Mouse (Mus musculus): Measurements from ENCODE around the gene Nxph3. TPM values are rescaled to one million over a fixed set of nuclear protein-coding genes. Genes with fewer than 3 reads are reported as not detected.
"Not testable (repeated sequence)": the region's sequence is repeated elsewhere in the genome, so short reads cannot be mapped to it uniquely, and the experiment has no call there.

The Nxph3 gene
- polyA plus RNA-seq, 1 experiment from 2014 or later = 0.32 TPM

- no peaks in the 10 kb centered on the region for H3K36me3 ChIP-seq (ENCODE audit: control insufficient read depth, insufficient read depth, low read length)
- peaks cover 35% of the 10 kb centered on the region for H3K27me3 ChIP-seq (replicated peaks; ENCODE audit: control insufficient read depth, insufficient read depth, low read length)
- H3K9me3 ChIP-seq (ENCODE audit: control insufficient read depth, low read length) = no peaks in the 10 kb centered on the region
- no peak overlapping the region for H3K4me2 ChIP-seq (ENCODE audit: low read depth, low read length)
- WGBS = 90% methylated on average over 12 of the region's 12 CpGs
- H3K4me3 ChIP-seq (ENCODE audit: low read length) = no peak overlapping the region
- H3K9ac ChIP-seq (ENCODE audit: low read depth, low read length) = no peak overlapping the region
- no peak overlapping the region for H3K27ac ChIP-seq (ENCODE audit: low read length)
- H3K4me1 ChIP-seq (ENCODE audit: control insufficient read depth, insufficient read depth, low read length) = peaks cover 36% of the 10 kb centered on the region
- ATAC-seq = no peak
Measured at GRCm38 (mm10) chr11:95510631-95511030, 3.7 kb downstream of the Nxph3 start.

- WGBS = 65% methylated on average over 6 of the region's 6 CpGs
- no peak overlapping the region for H3K4me3 ChIP-seq (ENCODE audit: low read length)
- H3K9ac ChIP-seq (ENCODE audit: low read depth, low read length) = no peak overlapping the region
- H3K36me3 ChIP-seq (ENCODE audit: control insufficient read depth, insufficient read depth, low read length) = no peaks in the 10 kb centered on the region
- H3K27me3 ChIP-seq (replicated peaks; ENCODE audit: control insufficient read depth, insufficient read depth, low read length) = peaks cover 23% of the 10 kb centered on the region
- ATAC-seq = no peak
- no peak overlapping the region for H3K27ac ChIP-seq (ENCODE audit: low read length)
- H3K4me2 ChIP-seq (ENCODE audit: low read depth, low read length) = no peak overlapping the region
- no peaks in the 10 kb centered on the region for H3K9me3 ChIP-seq (ENCODE audit: control insufficient read depth, low read length)
- peaks cover 24% of the 10 kb centered on the region for H3K4me1 ChIP-seq (ENCODE audit: control insufficient read depth, insufficient read depth, low read length)
Measured at GRCm38 (mm10) chr11:95509126-95509717, 5.1 kb downstream of the Nxph3 start.

- Histone ChIP-seq H3K27ac (ENCODE audit: low read length) (no peak overlapping the region; the same call in 1 of the 2 replicates), H3K36me3 (ENCODE audit: control insufficient read depth, insufficient read depth, low read length) (no peaks in the 10 kb centered on the region), H3K4me1 (ENCODE audit: control insufficient read depth, insufficient read depth, low read length) (peaks cover 16% of the 10 kb centered on the region), H3K27me3 (replicated peaks; ENCODE audit: control insufficient read depth, insufficient read depth, low read length) (peaks cover 14% of the 10 kb centered on the region), H3K9ac (ENCODE audit: low read depth, low read length) (0 out of 2 replicates have a peak overlapping the region, but pooled peaks have one; percentile 5), H3K9me3 (ENCODE audit: control insufficient read depth, low read length) (no peaks in the 10 kb centered on the region), H3K4me3 (ENCODE audit: low read length) (peak overlapping the region; percentile 31), H3K4me2 (ENCODE audit: low read depth, low read length) (peak overlapping the region; percentile 40)
- ATAC-seq = 0 out of 2 replicates have a peak, but pooled peaks have one; percentile 27
- WGBS = 35% methylated on average over 13 of the region's 13 CpGs
Measured at GRCm38 (mm10) chr11:95508211-95508926, 6.0 kb downstream of the Nxph3 start.

GRCm38 (mm10) chr11:95507785-95508184 is 6.6 kb downstream of the Nxph3 start:
- Histone ChIP-seq H3K4me2 (ENCODE audit: low read depth, low read length) (no peak overlapping the region), H3K9me3 (ENCODE audit: control insufficient read depth, low read length) (no peaks in the 10 kb centered on the region), H3K9ac (ENCODE audit: low read depth, low read length) (no peak overlapping the region), H3K27ac (ENCODE audit: low read length) (no peak overlapping the region; the same call in 1 of the 2 replicates), H3K36me3 (ENCODE audit: control insufficient read depth, insufficient read depth, low read length) (no peaks in the 10 kb centered on the region), H3K4me1 (ENCODE audit: control insufficient read depth, insufficient read depth, low read length) (peaks cover 15% of the 10 kb centered on the region), H3K4me3 (ENCODE audit: low read length) (no peak overlapping the region), H3K27me3 (replicated peaks; ENCODE audit: control insufficient read depth, insufficient read depth, low read length) (peaks cover 8% of the 10 kb centered on the region)
- WGBS = 78% methylated on average over 5 of the region's 5 CpGs
- ATAC-seq = no peak

GRCm38 (mm10) chr11:95507041-95507716 is 7.2 kb downstream of the Nxph3 start:
- Histone ChIP-seq H3K9ac (ENCODE audit: low read depth, low read length) (no peak overlapping the region), H3K9me3 (ENCODE audit: control insufficient read depth, low read length) (no peaks in the 10 kb centered on the region), H3K4me3 (ENCODE audit: low read length) (no peak overlapping the region), H3K36me3 (ENCODE audit: control insufficient read depth, insufficient read depth, low read length) (no peaks in the 10 kb centered on the region), H3K4me2 (ENCODE audit: low read depth, low read length) (no peak overlapping the region), H3K27me3 (replicated peaks; ENCODE audit: control insufficient read depth, insufficient read depth, low read length) (peaks cover 2% of the 10 kb centered on the region), H3K4me1 (ENCODE audit: control insufficient read depth, insufficient read depth, low read length) (peaks cover 15% of the 10 kb centered on the region), H3K27ac (ENCODE audit: low read length) (no peak overlapping the region)
- 50% methylated on average over 12 of the region's 12 CpGs for WGBS
- ATAC-seq = no peak

GRCm38 (mm10) chr11:95504271-95504731 is 10.1 kb downstream of the Nxph3 start:
- Histone ChIP-seq H3K4me3 (ENCODE audit: low read length) (no peak overlapping the region), H3K27ac (ENCODE audit: low read length) (no peak overlapping the region), H3K27me3 (replicated peaks; ENCODE audit: control insufficient read depth, insufficient read depth, low read length) (no peaks in the 10 kb centered on the region), H3K9me3 (ENCODE audit: control insufficient read depth, low read length) (no peaks in the 10 kb centered on the region), H3K4me2 (ENCODE audit: low read depth, low read length) (no peak overlapping the region), H3K4me1 (ENCODE audit: control insufficient read depth, insufficient read depth, low read length) (peaks cover 15% of the 10 kb centered on the region), H3K9ac (ENCODE audit: low read depth, low read length) (no peak overlapping the region), H3K36me3 (ENCODE audit: control insufficient read depth, insufficient read depth, low read length) (no peaks in the 10 kb centered on the region)
- 71% methylated on average over 6 of the region's 6 CpGs for WGBS
- ATAC-seq = no peak

GRCm38 (mm10) chr11:95503581-95504180 is 10.7 kb downstream of the Nxph3 start:
- 43% methylated on average over 10 of the region's 10 CpGs for WGBS
- no peak overlapping the region for H3K27ac ChIP-seq (ENCODE audit: low read length)
- H3K36me3 ChIP-seq (ENCODE audit: control insufficient read depth, insufficient read depth, low read length) = no peaks in the 10 kb centered on the region
- H3K4me2 ChIP-seq (ENCODE audit: low read depth, low read length) = no peak overlapping the region
- ATAC-seq = no peak
- H3K4me1 ChIP-seq (ENCODE audit: control insufficient read depth, insufficient read depth, low read length) = peaks cover 11% of the 10 kb centered on the region
- no peak overlapping the region for H3K9ac ChIP-seq (ENCODE audit: low read depth, low read length)
- no peaks in the 10 kb centered on the region for H3K9me3 ChIP-seq (ENCODE audit: control insufficient read depth, low read length)
- no peaks in the 10 kb centered on the region for H3K27me3 ChIP-seq (replicated peaks; ENCODE audit: control insufficient read depth, insufficient read depth, low read length)
- no peak overlapping the region for H3K4me3 ChIP-seq (ENCODE audit: low read length)

GRCm38 (mm10) chr11:95501826-95502225 is 12.5 kb downstream of the Nxph3 start:
- H3K4me1 ChIP-seq (ENCODE audit: control insufficient read depth, insufficient read depth, low read length); H3K9ac ChIP-seq (ENCODE audit: low read depth, low read length); H3K36me3 ChIP-seq (ENCODE audit: control insufficient read depth, insufficient read depth, low read length); H3K27ac ChIP-seq (ENCODE audit: low read length); H3K4me3 ChIP-seq (ENCODE audit: low read length); ATAC-seq; H3K4me2 ChIP-seq (ENCODE audit: low read depth, low read length); H3K27me3 ChIP-seq (replicated peaks; ENCODE audit: control insufficient read depth, insufficient read depth, low read length); H3K9me3 ChIP-seq (ENCODE audit: control insufficient read depth, low read length): not testable (repeated sequence)
- 77% methylated on average over 8 of the region's 8 CpGs for WGBS

- Histone ChIP-seq H3K9ac (ENCODE audit: low read depth, low read length) (no peak overlapping the region), H3K36me3 (ENCODE audit: control insufficient read depth, insufficient read depth, low read length) (no peaks in the 10 kb centered on the region), H3K27me3 (replicated peaks; ENCODE audit: control insufficient read depth, insufficient read depth, low read length) (no peaks in the 10 kb centered on the region), H3K27ac (ENCODE audit: low read length) (no peak overlapping the region), H3K4me3 (ENCODE audit: low read length) (no peak overlapping the region), H3K9me3 (ENCODE audit: control insufficient read depth, low read length) (no peaks in the 10 kb centered on the region), H3K4me1 (ENCODE audit: control insufficient read depth, insufficient read depth, low read length) (peaks cover 3% of the 10 kb centered on the region; the same call in 1 of the 2 replicates), H3K4me2 (ENCODE audit: low read depth, low read length) (no peak overlapping the region)
- no peak for ATAC-seq
- 45% methylated on average over 3 of the region's 3 CpGs for WGBS
Measured at GRCm38 (mm10) chr11:95500836-95501235, 13.5 kb downstream of the Nxph3 start.

All from intestine, embryonic 16.5 days (tissue).